Comparison of ENCODE assay signal across 10 mouse cellular contexts in the genomic region with DNA sequence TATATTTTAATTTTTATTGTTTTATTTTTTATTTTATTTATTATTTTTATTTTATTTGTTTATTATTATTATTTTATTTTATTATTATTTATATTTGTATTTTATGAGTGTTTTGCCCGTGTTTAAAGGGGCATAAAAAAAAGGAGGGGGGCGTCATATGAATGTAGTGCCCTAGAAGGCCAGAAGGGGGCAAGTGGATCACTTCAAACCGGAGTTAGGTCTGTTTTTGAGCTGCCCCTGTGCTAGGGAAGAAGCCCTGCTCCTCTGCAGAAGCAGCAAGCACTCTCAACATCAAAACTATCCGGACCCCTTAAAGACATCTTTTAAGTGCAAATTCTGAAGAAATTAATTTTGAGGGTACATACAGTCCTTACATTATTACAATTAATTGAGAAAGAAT. TPM values are rescaled to one million over a fixed set of nuclear protein-coding genes. Genes with fewer than 3 reads are reported as not detected.
DNase-seq lines count a peak whose midpoint lies in the region; ATAC-seq and TF ChIP-seq lines count a peak whose summit lies in the region.
"Had no signal": no experiment of that assay in that cellular context is flagged by ENCODE, and none has a peak within 500 bp of the region (broad histone marks: within the 10 kb centered on the region; RNA-seq: fewer than 3 reads in every experiment).

No protein-coding gene starts in this region.

- no peaks in the 10 kb centered on the region for H3K4me1 ChIP-seq in intestine, postnatal 0 days (replicated peaks; ENCODE audit: control insufficient read depth, insufficient read depth, low read length)
- no peaks in the 10 kb centered on the region for H3K4me1 ChIP-seq in intestine, embryonic 16.5 days (ENCODE audit: control insufficient read depth, insufficient read depth, low read length)
- H3K4me1 ChIP-seq in testis, adult 2 months (ENCODE audit: control insufficient read depth, insufficient read depth, low read length), result no peaks in the 10 kb centered on the region
- no peaks in the 10 kb centered on the region for H3K4me1 ChIP-seq in embryonic facial prominence, embryonic 11.5 days (ENCODE audit: control insufficient read depth, insufficient read depth, low read length)
- H3K4me1 ChIP-seq: hindbrain, embryonic 15.5 days; lung, embryonic 15.5 days had no signal

- no peak for TF ChIP-seq POLR2A in testis, adult 2 months (IDR thresholded peaks at IDR 0.05; ENCODE audit: control insufficient read depth, low read depth, low read length)

- DNase-seq in testis, postnatal 10 days (ENCODE audit: low spot score), result no peak
- DNase-seq in embryonic facial prominence, embryonic 11.5 days (ENCODE audit: low spot score), result peak; percentile 64
- peak; percentile 15 for DNase-seq in thymus, postnatal 25 days
- DNase-seq in urinary bladder, postnatal 36 days (ENCODE audit: low spot score in 2 of 2), result no peak
- no peak for DNase-seq in frontal cortex, postnatal 14 days (ENCODE audit: low spot score in 2 of 2)

- no peaks in the 10 kb centered on the region for H3K9me3 ChIP-seq in intestine, postnatal 0 days (ENCODE audit: control insufficient read depth)
- no peaks in the 10 kb centered on the region for H3K9me3 ChIP-seq in intestine, embryonic 16.5 days (ENCODE audit: control insufficient read depth, low read length)
- H3K9me3 ChIP-seq in embryonic facial prominence, embryonic 11.5 days (replicated peaks; ENCODE audit: control insufficient read depth, low read length), result no peaks in the 10 kb centered on the region
- H3K9me3 ChIP-seq: hindbrain, embryonic 15.5 days; lung, embryonic 15.5 days had no signal

- H3K36me3 ChIP-seq in intestine, postnatal 0 days (ENCODE audit: control insufficient read depth, insufficient read depth), result no peaks in the 10 kb centered on the region
- no peaks in the 10 kb centered on the region for H3K36me3 ChIP-seq in intestine, embryonic 16.5 days (ENCODE audit: control insufficient read depth, insufficient read depth, low read length)
- H3K36me3 ChIP-seq in testis, adult 2 months (ENCODE audit: control insufficient read depth, insufficient read depth, low read length), result no peaks in the 10 kb centered on the region
- no peaks in the 10 kb centered on the region for H3K36me3 ChIP-seq in embryonic facial prominence, embryonic 11.5 days (replicated peaks; ENCODE audit: control insufficient read depth, insufficient read depth, low read depth, low read length)
- H3K36me3 ChIP-seq: hindbrain, embryonic 15.5 days; lung, embryonic 15.5 days had no signal

- ATAC-seq in intestine, postnatal 0 days, result no peak
- no peak for ATAC-seq in intestine, embryonic 16.5 days
- no peak for ATAC-seq in embryonic facial prominence, embryonic 11.5 days (replicated peaks; ENCODE audit: insufficient number of reproducible peaks, low FRiP score, low TSS enrichment, low read depth)

- WGBS in intestine, postnatal 0 days, result 12% methylated on average over 4 of the region's 4 CpGs
- 15% methylated on average over 4 of the region's 4 CpGs for WGBS in intestine, embryonic 16.5 days
- 15% methylated on average over 4 of the region's 4 CpGs for WGBS in embryonic facial prominence, embryonic 11.5 days

- H3K4me3 ChIP-seq in intestine, postnatal 0 days (ENCODE audit: low read depth, low read length), result no peak overlapping the region
- no peak overlapping the region for H3K4me3 ChIP-seq in intestine, embryonic 16.5 days (ENCODE audit: low read length)
- H3K4me3 ChIP-seq in testis, adult 2 months (ENCODE audit: control insufficient read depth, low read depth, low read length), result no peak overlapping the region
- H3K4me3 ChIP-seq in embryonic facial prominence, embryonic 11.5 days (ENCODE audit: low read depth, low read length), result no peak overlapping the region
- H3K4me3 ChIP-seq: hindbrain, embryonic 15.5 days; lung, embryonic 15.5 days had no signal

- H3K27me3 ChIP-seq in intestine, postnatal 0 days (replicated peaks; ENCODE audit: control insufficient read depth, insufficient read depth, low read length), result no peaks in the 10 kb centered on the region
- H3K27me3 ChIP-seq in intestine, embryonic 16.5 days (replicated peaks; ENCODE audit: control insufficient read depth, insufficient read depth, low read length), result no peaks in the 10 kb centered on the region
- no peaks in the 10 kb centered on the region for H3K27me3 ChIP-seq in testis, adult 2 months (ENCODE audit: control insufficient read depth, insufficient read depth, low read length)
- H3K27me3 ChIP-seq in embryonic facial prominence, embryonic 11.5 days (ENCODE audit: control insufficient read depth, insufficient read depth, low read length), result no peaks in the 10 kb centered on the region
- H3K27me3 ChIP-seq: hindbrain, embryonic 15.5 days; lung, embryonic 15.5 days had no signal

- H3K9ac ChIP-seq in intestine, postnatal 0 days (ENCODE audit: low read depth, low read length), result no peak overlapping the region
- no peak overlapping the region for H3K9ac ChIP-seq in intestine, embryonic 16.5 days (ENCODE audit: low read depth, low read length)
- no peak overlapping the region for H3K9ac ChIP-seq in embryonic facial prominence, embryonic 11.5 days (replicated peaks; ENCODE audit: low read length)
- H3K9ac ChIP-seq: hindbrain, embryonic 15.5 days; lung, embryonic 15.5 days had no signal

- TF ChIP-seq CTCF in intestine, postnatal 0 days (IDR thresholded peaks at IDR 0.05; ENCODE audit: low read depth), result peak; percentile 57
- peak; percentile 19; the same call in 1 of the 2 replicates for TF ChIP-seq CTCF in testis, adult 2 months (IDR thresholded peaks at IDR 0.05; ENCODE audit: control insufficient read depth, insufficient read depth, insufficient replicate concordance, low read depth, low read length)

- H3K4me2 ChIP-seq in intestine, postnatal 0 days (replicated peaks; ENCODE audit: low read depth), result no peak overlapping the region
- no peak overlapping the region for H3K4me2 ChIP-seq in intestine, embryonic 16.5 days (ENCODE audit: low read depth, low read length)
- no peak overlapping the region for H3K4me2 ChIP-seq in embryonic facial prominence, embryonic 11.5 days (ENCODE audit: low read depth, low read length)
- H3K4me2 ChIP-seq: hindbrain, embryonic 15.5 days; lung, embryonic 15.5 days had no signal

- no peak overlapping the region for H3K27ac ChIP-seq in intestine, postnatal 0 days (ENCODE audit: low read depth, low read length)
- H3K27ac ChIP-seq in intestine, embryonic 16.5 days (ENCODE audit: low read length), result no peak overlapping the region
- no peak overlapping the region for H3K27ac ChIP-seq in testis, adult 2 months (ENCODE audit: control insufficient read depth, insufficient read depth, low read depth, low read length)
- H3K27ac ChIP-seq in embryonic facial prominence, embryonic 11.5 days (replicated peaks; ENCODE audit: low read depth, low read length), result no peak overlapping the region
- H3K27ac ChIP-seq: hindbrain, embryonic 15.5 days; lung, embryonic 15.5 days had no signal

RNA-seq across cellular contexts. Expression of gene Olfr47, which starts 10.7 kb away (rescaled TPM):
- polyA plus RNA-seq in intestine, postnatal 0 days (2015; fragmentation: Nextera tagmentation; extraction: Ambion mirVana), result not detected in 2 replicates
- not detected in 2 replicates for polyA plus RNA-seq in intestine, embryonic 16.5 days (2015; fragmentation: Nextera tagmentation; extraction: Ambion mirVana)
- polyA plus RNA-seq in testis, adult 2 months (2012; rRNA removed), result not detected in 2 replicates
- polyA plus RNA-seq in embryonic facial prominence, embryonic 11.5 days (2014; fragmentation: Nextera tagmentation; extraction: Ambion mirVana), result not detected in 2 replicates
- polyA plus RNA-seq: hindbrain, embryonic 15.5 days; lung, embryonic 15.5 days had no signal

RNA-seq across cellular contexts. Expression of gene Arhgef5, which starts 23.3 kb away (rescaled TPM):
- polyA plus RNA-seq in intestine, postnatal 0 days (2015; fragmentation: Nextera tagmentation; extraction: Ambion mirVana), result 20.4 and 23.2 TPM in 2 replicates
- 20.0 and 20.7 TPM in 2 replicates for polyA plus RNA-seq in intestine, embryonic 16.5 days (2015; fragmentation: Nextera tagmentation; extraction: Ambion mirVana)
- 1.5 and 2.2 TPM in 2 replicates for polyA plus RNA-seq in testis, adult 2 months (2012; rRNA removed)
- polyA plus RNA-seq in embryonic facial prominence, embryonic 11.5 days (2014; fragmentation: Nextera tagmentation; extraction: Ambion mirVana), result 4.5 and 5.7 TPM in 2 replicates

RNA-seq across cellular contexts. Expression of gene Olfr434, which starts 29.2 kb away (rescaled TPM):
- polyA plus RNA-seq in intestine, postnatal 0 days (2015; fragmentation: Nextera tagmentation; extraction: Ambion mirVana), result not detected in 2 replicates
- polyA plus RNA-seq in intestine, embryonic 16.5 days (2015; fragmentation: Nextera tagmentation; extraction: Ambion mirVana), result not detected in 2 replicates
- polyA plus RNA-seq in testis, adult 2 months (2012; rRNA removed), result not detected in 2 replicates
- polyA plus RNA-seq in embryonic facial prominence, embryonic 11.5 days (2014; fragmentation: Nextera tagmentation; extraction: Ambion mirVana), result not detected in 2 replicates
- polyA plus RNA-seq: hindbrain, embryonic 15.5 days; lung, embryonic 15.5 days had no signal

RNA-seq across cellular contexts. Expression of gene Olfr435, which starts 45.1 kb away (rescaled TPM):
- not detected in 2 replicates for polyA plus RNA-seq in intestine, postnatal 0 days (2015; fragmentation: Nextera tagmentation; extraction: Ambion mirVana)
- not detected in 2 replicates for polyA plus RNA-seq in intestine, embryonic 16.5 days (2015; fragmentation: Nextera tagmentation; extraction: Ambion mirVana)
- polyA plus RNA-seq in testis, adult 2 months (2012; rRNA removed), result not detected in 2 replicates
- polyA plus RNA-seq in embryonic facial prominence, embryonic 11.5 days (2014; fragmentation: Nextera tagmentation; extraction: Ambion mirVana), result not detected in 2 replicates
- polyA plus RNA-seq: hindbrain, embryonic 15.5 days; lung, embryonic 15.5 days had no signal

Comparison
In these comparisons a context has a peak if more than half of its experiments do, and no peak if none do; other contexts are left out.
1. DNase-seq: peak in embryonic facial prominence, embryonic 11.5 days (single experiment) and thymus, postnatal 25 days (single experiment); none in testis, postnatal 10 days (single experiment), urinary bladder, postnatal 36 days (0 of 2) and frontal cortex, postnatal 14 days (0 of 2).